Mouse (Mus musculus) thymus, adult 2 months (tissue): Measurements from ENCODE around the gene Olfr1411.

Source experiments
- CTCF ChIP-seq: fragments of 200-500 bp; IDR thresholded peaks from 2 replicates; pipeline ENCODE4 v1.5.1; 2012; ENCODE audit warnings: mild to moderate bottlenecking, control low read depth, low read length, moderate library complexity, borderline replicate concordance; ENCODE audit not compliant: control insufficient read depth, poor library complexity, insufficient read depth; ENCODE audit errors: extremely low read depth
- POLR2A ChIP-seq: fragments of 200-500 bp; IDR thresholded peaks from 2 replicates; pipeline ENCODE4 v1.6.1; 2012; ENCODE audit warnings: mild to moderate bottlenecking, low read length, control low read depth, moderate library complexity; ENCODE audit not compliant: control insufficient read depth, poor library complexity, insufficient read depth; ENCODE audit errors: extremely low read depth

- TF ChIP-seq POLR2A (no peak), CTCF (no peak)
These were observed 11.3 kb downstream of the Olfr1411 start, which contains the start of gene Olfr1410 for GRCm38 (mm10) chr1:92605482-92605881.
